Mouse (Mus musculus) C2C12 (cell line): ENCODE data around the gene Sim2.

Source experiments
- CTCF ChIP-seq: IDR thresholded peaks from one replicate; pipeline ENCODE4 v1.5.1; 2011; ENCODE audit not compliant: control insufficient read depth, insufficient read depth, insufficient read length
- MYOG ChIP-seq: IDR thresholded peaks from one replicate; pipeline ENCODE4 v1.6.1; 2011; ENCODE audit not compliant: control insufficient read depth, insufficient read length; ENCODE audit errors: extremely low read depth

GRCm38 (mm10) chr16:94078318-94079074 is 6.2 kb upstream of the Sim2 start:
- TF ChIP-seq CTCF (no peak), MYOG (no peak)
